Mouse (Mus musculus): ENCODE results near the gene Dhcr7. TPM values are rescaled to one million over a fixed set of nuclear protein-coding genes. Genes with fewer than 3 reads are reported as not detected.

Dhcr7 gene
- polyA plus RNA-seq, 1 experiment from 2014 or later = 38.7 TPM

- Histone ChIP-seq H3K4me3 (no peak overlapping the region), H3K27ac (no peak overlapping the region), H3K4me2 (replicated peaks) (no peak overlapping the region), H3K9ac (0 out of 2 replicates have a peak overlapping the region, but pooled peaks have one; percentile 31), H3K27me3 (no peaks in the 10 kb centered on the region), H3K9me3 (no peaks in the 10 kb centered on the region), H3K36me3 (peaks cover 57% of the 10 kb centered on the region), H3K4me1 (peaks cover 20% of the 10 kb centered on the region)
- 73% methylated on average over 3 of the region's 3 CpGs for WGBS
- ATAC-seq (ENCODE audit: low FRiP score, low read depth) = no peak
These were observed 12.0 kb downstream of the Dhcr7 start for GRCm38 (mm10) chr7:143834972-143835371.

GRCm38 (mm10) chr7:143837705-143838358 is 14.9 kb downstream of the Dhcr7 start:
- Histone ChIP-seq H3K4me3 (no peak overlapping the region), H3K4me1 (no peaks in the 10 kb centered on the region), H3K27ac (no peak overlapping the region), H3K9ac (no peak overlapping the region), H3K4me2 (replicated peaks) (no peak overlapping the region), H3K9me3 (no peaks in the 10 kb centered on the region), H3K27me3 (no peaks in the 10 kb centered on the region), H3K36me3 (peaks cover 72% of the 10 kb centered on the region)
- ATAC-seq (ENCODE audit: low FRiP score, low read depth) = no peak
- 87% methylated on average over 3 of the region's 3 CpGs for WGBS

GRCm38 (mm10) chr7:143840121-143840520 is 17.2 kb downstream of the Dhcr7 start:
- H3K4me3 ChIP-seq = no peak overlapping the region
- H3K9me3 ChIP-seq = no peaks in the 10 kb centered on the region
- no peaks in the 10 kb centered on the region for H3K4me1 ChIP-seq
- H3K9ac ChIP-seq = no peak overlapping the region
- H3K27me3 ChIP-seq = no peaks in the 10 kb centered on the region
- peaks cover 92% of the 10 kb centered on the region for H3K36me3 ChIP-seq
- H3K27ac ChIP-seq = no peak overlapping the region
- WGBS = 91% methylated on average over 5 of the region's 5 CpGs
- no peak for ATAC-seq (ENCODE audit: low FRiP score, low read depth)
- H3K4me2 ChIP-seq (replicated peaks) = no peak overlapping the region

- no peak overlapping the region for H3K4me2 ChIP-seq (replicated peaks)
- peaks cover 100% of the 10 kb centered on the region for H3K36me3 ChIP-seq
- no peaks in the 10 kb centered on the region for H3K27me3 ChIP-seq
- 95% methylated on average over 8 of the region's 8 CpGs for WGBS
- H3K27ac ChIP-seq = no peak overlapping the region
- H3K4me1 ChIP-seq = no peaks in the 10 kb centered on the region
- no peak overlapping the region for H3K9ac ChIP-seq
- H3K4me3 ChIP-seq = no peak overlapping the region
- no peaks in the 10 kb centered on the region for H3K9me3 ChIP-seq
- ATAC-seq (ENCODE audit: low FRiP score, low read depth) = no peak
These were observed 18.4 kb downstream of the Dhcr7 start for GRCm38 (mm10) chr7:143841301-143841700.

GRCm38 (mm10) chr7:143848127-143848767 is 25.3 kb downstream of the Dhcr7 start:
- no peak overlapping the region for H3K27ac ChIP-seq
- H3K9ac ChIP-seq = no peak overlapping the region
- no peaks in the 10 kb centered on the region for H3K27me3 ChIP-seq
- no peaks in the 10 kb centered on the region for H3K4me1 ChIP-seq
- H3K9me3 ChIP-seq = no peaks in the 10 kb centered on the region
- H3K36me3 ChIP-seq = peaks cover 58% of the 10 kb centered on the region
- ATAC-seq (ENCODE audit: low FRiP score, low read depth) = no peak
- H3K4me3 ChIP-seq = no peak overlapping the region
- no peak overlapping the region for H3K4me2 ChIP-seq (replicated peaks)
- 88% methylated on average over 5 of the region's 5 CpGs for WGBS

GRCm38 (mm10) chr7:143848768-143849482 is 26.0 kb downstream of the Dhcr7 start:
- no peak for ATAC-seq (ENCODE audit: low FRiP score, low read depth)
- Histone ChIP-seq H3K4me1 (no peaks in the 10 kb centered on the region), H3K36me3 (peaks cover 52% of the 10 kb centered on the region), H3K27ac (no peak overlapping the region), H3K27me3 (no peaks in the 10 kb centered on the region), H3K4me3 (no peak overlapping the region), H3K4me2 (replicated peaks) (no peak overlapping the region), H3K9me3 (no peaks in the 10 kb centered on the region), H3K9ac (no peak overlapping the region)
- 85% methylated on average over 8 of the region's 8 CpGs for WGBS

GRCm38 (mm10) chr7:143866538-143866937 is 43.6 kb downstream of the Dhcr7 start, which contains the start of gene Gm498:
Gene Gm498, plus strand, starts transcription at chr7:143866838.
- Histone ChIP-seq H3K36me3 (no peaks in the 10 kb centered on the region), H3K27ac (no peak within 1 kb of the TSS), H3K4me1 (no peaks in the 10 kb centered on the region), H3K9me3 (peaks cover 3% of the 10 kb centered on the region; the same call in 1 of the 2 replicates), H3K4me2 (replicated peaks) (no peak within 1 kb of the TSS), H3K27me3 (no peaks in the 10 kb centered on the region), H3K4me3 (no peak within 1 kb of the TSS), H3K9ac (no peak within 1 kb of the TSS)
- no peak for ATAC-seq (ENCODE audit: low FRiP score, low read depth)
- 76% methylated on average over 2 of the region's 2 CpGs for WGBS

- no peak overlapping the region for H3K9ac ChIP-seq
- no peak overlapping the region for H3K4me3 ChIP-seq
- no peak overlapping the region for H3K4me2 ChIP-seq (replicated peaks)
- H3K9me3 ChIP-seq = peaks cover 14% of the 10 kb centered on the region
- H3K4me1 ChIP-seq = no peaks in the 10 kb centered on the region
- no peak overlapping the region for H3K27ac ChIP-seq
- WGBS = 82% methylated on average over 4 of the region's 4 CpGs
- H3K36me3 ChIP-seq = no peaks in the 10 kb centered on the region
- H3K27me3 ChIP-seq = no peaks in the 10 kb centered on the region
- no peak for ATAC-seq (ENCODE audit: low FRiP score, low read depth)
These were observed 45.9 kb downstream of the Dhcr7 start for GRCm38 (mm10) chr7:143868874-143869273.

- 79% methylated on average over 6 of the region's 6 CpGs for WGBS
- Histone ChIP-seq H3K4me2 (replicated peaks) (no peak overlapping the region), H3K27me3 (no peaks in the 10 kb centered on the region)
These were observed 60.8 kb downstream of the Dhcr7 start for GRCm38 (mm10) chr7:143883717-143884116.

GRCm38 (mm10) chr7:143891146-143891545 is 68.2 kb downstream of the Dhcr7 start:
- no peak overlapping the region for H3K4me3 ChIP-seq
- 84% methylated on average over 2 of the region's 2 CpGs for WGBS
- no peak for ATAC-seq (ENCODE audit: low FRiP score, low read depth)

More at GRCm38 (mm10) chr7:143883717-143884116, 60.8 kb downstream of the Dhcr7 start:
- Histone ChIP-seq H3K36me3 (no peaks in the 10 kb centered on the region), H3K9me3 (no peaks in the 10 kb centered on the region), H3K9ac (no peak overlapping the region), H3K27ac (no peak overlapping the region), H3K4me3 (no peak overlapping the region), H3K4me1 (0 out of 2 replicates have a peak, but pooled peaks cover 4% of the 10 kb centered on the region)
- no peak for ATAC-seq (ENCODE audit: low FRiP score, low read depth)

GRCm38 (mm10) chr7:143892361-143892760 is 69.4 kb downstream of the Dhcr7 start:
- no peaks in the 10 kb centered on the region for H3K27me3 ChIP-seq
- H3K4me3 ChIP-seq = no peak overlapping the region
- no peak for ATAC-seq (ENCODE audit: low FRiP score, low read depth)
- no peaks in the 10 kb centered on the region for H3K9me3 ChIP-seq
- WGBS = 83% methylated on average over 2 of the region's 2 CpGs
- no peak overlapping the region for H3K9ac ChIP-seq
- H3K27ac ChIP-seq = no peak overlapping the region
- no peak overlapping the region for H3K4me2 ChIP-seq (replicated peaks)
- no peaks in the 10 kb centered on the region for H3K4me1 ChIP-seq
- no peaks in the 10 kb centered on the region for H3K36me3 ChIP-seq

More at GRCm38 (mm10) chr7:143891146-143891545, 68.2 kb downstream of the Dhcr7 start:
- H3K4me1 ChIP-seq = no peaks in the 10 kb centered on the region
- no peak overlapping the region for H3K9ac ChIP-seq
- no peak overlapping the region for H3K27ac ChIP-seq
- H3K36me3 ChIP-seq = no peaks in the 10 kb centered on the region
- H3K27me3 ChIP-seq = no peaks in the 10 kb centered on the region
- no peaks in the 10 kb centered on the region for H3K9me3 ChIP-seq
- no peak overlapping the region for H3K4me2 ChIP-seq (replicated peaks)
